Mouse (Mus musculus) heart, postnatal 0 days (tissue): ENCODE results near the gene Rgs13. TPM values are rescaled to one million over a fixed set of nuclear protein-coding genes. Genes with fewer than 3 reads are reported as not detected.

Source experiments
- ATAC-seq: fragments of 200-750 bp; cut with Nextera tagmentation; 2 replicates; pipeline ENCODE4 v1.8.0; 2017; ENCODE audit warnings: low read depth, moderate number of reproducible peaks, moderate library complexity; ENCODE audit not compliant: insufficient read depth
- DNase-seq: peaks from one replicate; pipeline ENCODE4 v3.0.0-alpha.2; 2016; ENCODE audit warnings: low spot score
- H3K27ac ChIP-seq: fragments of 300-500 bp; sonication (generic); 2 replicates; pipeline ENCODE4 v1.5.1; 2014; ENCODE audit warnings: low read depth, mild to moderate bottlenecking
- H3K27me3 ChIP-seq: fragments of 300-500 bp; sonication (generic); 2 replicates; pipeline ENCODE4 v1.6.1; 2014; ENCODE audit warnings: low read length, mixed read lengths; ENCODE audit not compliant: control insufficient read depth, insufficient read depth
- H3K36me3 ChIP-seq: fragments of 300-500 bp; sonication (generic); replicated peaks from 2 replicates; pipeline ENCODE4 v1.6.1; 2014; ENCODE audit warnings: low read length, mixed read lengths; ENCODE audit not compliant: control insufficient read depth, insufficient read depth
- H3K4me1 ChIP-seq: fragments of 300-500 bp; sonication (generic); 2 replicates; pipeline ENCODE4 v1.6.1; 2014; ENCODE audit warnings: antibody characterized with exemption; ENCODE audit not compliant: control insufficient read depth, insufficient read depth
- H3K4me2 ChIP-seq: fragments of 300-500 bp; sonication (generic); 2 replicates; pipeline ENCODE4 v1.6.1; 2014; ENCODE audit warnings: low read depth, mild to moderate bottlenecking, low read length, moderate library complexity
- H3K4me3 ChIP-seq: fragments of 300-500 bp; sonication (generic); 2 replicates; pipeline ENCODE4 v1.5.1; 2014; ENCODE audit warnings: low read depth, low read length
- H3K9ac ChIP-seq: fragments of 300-500 bp; sonication (generic); replicated peaks from 2 replicates; pipeline ENCODE4 v1.6.1; 2014; ENCODE audit warnings: low read depth, low read length, mixed read lengths
- H3K9me3 ChIP-seq: fragments of 300-500 bp; sonication (generic); replicated peaks from 2 replicates; pipeline ENCODE4 v1.6.1; 2016; ENCODE audit warnings: low read length; ENCODE audit not compliant: control insufficient read depth
- CTCF ChIP-seq: IDR thresholded peaks from 2 replicates; pipeline ENCODE4 v1.5.1; 2016; ENCODE audit warnings: antibody characterized with exemption, control low read depth, low read depth
- EP300 ChIP-seq: IDR thresholded peaks from 2 replicates; pipeline ENCODE4 v1.6.1; 2016; ENCODE audit warnings: antibody characterized with exemption, low read depth
- WGBS: fragments of 180-500 bp; shearing (Covaris S2); extraction: QIAGEN DNeasy Blood & Tissue Kit; methylation state at CpG from one replicate; pipeline ENCODE4 v1.1.7; 2014; 5-methylcytosine and 5-hydroxymethylcytosine counted together
- polyA plus RNA-seq: library from polyadenylated mRNA; unstranded; fragments of >200 nt; fragmentation: Nextera tagmentation; extraction: Ambion mirVana; gene quantifications from 2 replicates; pipeline ENCODE4 v1.2.1, GENCODE M21; 2015
- total RNA-seq: library from RNA; depleted of rRNA; stranded (reverse); fragments of >200 nt; gene quantifications from 2 replicates; pipeline ENCODE4 v1.2.3, GENCODE M21; 2014; ENCODE audit warnings: low replicate concordance; rRNA removed

Rgs13 gene
- total and polyA plus RNA-seq, 2 experiments from 2014 or later: 0.23 TPM; not detected in 1

DNA sequence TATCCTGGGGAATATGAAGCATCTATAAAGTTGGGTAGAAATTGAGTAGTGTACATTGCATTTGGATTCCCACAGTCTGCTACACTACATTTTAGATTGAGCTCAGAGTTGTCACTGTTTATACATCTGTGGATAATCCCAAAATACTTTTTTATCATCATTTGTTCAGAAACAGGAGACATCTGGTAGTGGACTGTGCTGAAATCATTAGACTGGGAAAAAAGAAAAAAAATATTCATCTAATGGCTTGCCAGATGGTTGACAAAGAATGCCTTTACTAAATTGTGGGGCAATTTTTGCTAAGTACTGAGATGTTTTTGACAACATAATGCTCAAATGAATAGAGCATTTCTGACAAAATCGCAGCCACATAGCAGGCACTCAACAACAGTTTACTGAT, 86.8 kb downstream of the Rgs13 start:
- ATAC-seq: no peak

More for the DNA sequence above, 86.8 kb downstream of the Rgs13 start:
- Histone ChIP-seq H3K4me1 (no peaks in the 10 kb centered on the region), H3K9me3 (no peaks in the 10 kb centered on the region), H3K36me3 (no peaks in the 10 kb centered on the region), H3K9ac (no peak overlapping the region), H3K4me2 (no peak overlapping the region), H3K27me3 (no peaks in the 10 kb centered on the region), H3K4me3 (no peak overlapping the region), H3K27ac (no peak overlapping the region)
- 81% methylated on average over 1 of the region's 1 CpGs for WGBS
- no peak for TF ChIP-seq EP300
- TF ChIP-seq CTCF: no peak
- no peak for DNase-seq

Other genes with a start within 250 kb of the Rgs13 start
- 7.7 and 14.6 TPM in 2 replicates for gene Rgs2, start 173.2 kb downstream of the Rgs13 start, total RNA-seq
- gene Rgs2, start 173.2 kb downstream of the Rgs13 start, polyA plus RNA-seq: 41.7 and 45.8 TPM in 2 replicates
- gene Rgs1, start 71.9 kb upstream of the Rgs13 start, total RNA-seq: 1.5 and 2.3 TPM in 2 replicates
- 0.29 and 0.40 TPM in 2 replicates for gene Rgs1, start 71.9 kb upstream of the Rgs13 start, polyA plus RNA-seq